7 mouse cellular contexts compared by ENCODE assay signal in the genomic region with DNA sequence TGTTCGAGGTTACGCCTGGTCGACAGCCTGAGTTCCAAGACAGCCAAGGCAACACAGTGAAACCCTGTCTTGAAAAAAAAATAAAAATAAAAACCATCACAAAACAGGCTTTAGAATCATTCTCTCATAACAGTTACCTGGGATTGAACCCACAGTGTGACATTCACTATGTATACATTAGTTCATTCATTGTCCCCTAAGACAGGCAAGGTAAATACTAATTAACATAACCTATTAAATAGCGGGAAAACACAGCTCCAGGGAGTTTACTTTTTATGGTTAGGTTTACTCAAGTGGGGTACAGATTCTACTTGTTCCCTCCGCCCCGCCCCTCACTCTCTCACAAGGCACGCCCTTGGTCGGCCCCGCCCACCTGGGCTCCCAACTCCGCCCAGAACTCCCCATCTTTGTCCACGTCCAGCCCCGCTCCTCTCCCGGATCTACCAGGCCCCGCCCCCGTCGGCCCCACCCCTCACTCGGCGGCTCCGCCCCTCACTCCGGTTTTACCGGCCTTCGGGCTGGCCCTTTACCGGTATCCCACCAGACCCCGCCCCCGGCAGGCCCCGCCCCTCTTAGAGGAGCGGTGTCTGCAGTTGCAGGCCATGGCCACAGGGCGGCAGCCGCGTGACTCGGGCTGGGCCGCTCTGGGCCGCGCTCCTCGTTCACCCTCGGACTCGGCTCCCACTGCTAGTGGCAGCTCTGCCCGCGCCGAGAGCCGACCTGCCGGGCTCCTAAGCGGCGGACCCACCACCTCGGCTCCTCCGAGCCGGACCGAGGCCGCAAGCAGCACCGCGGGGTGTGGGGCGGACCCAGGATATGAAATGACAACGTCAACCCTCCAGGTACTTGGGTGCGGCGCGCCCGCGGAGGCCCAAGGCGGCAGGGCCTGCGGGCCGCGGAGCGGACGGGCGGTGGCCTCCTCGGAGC. TPM values are rescaled to one million over a fixed set of nuclear protein-coding genes. Genes with fewer than 3 reads are reported as not detected.
DNase-seq lines count a peak whose midpoint lies in the region; ATAC-seq and TF ChIP-seq lines count a peak whose summit lies in the region.

A gene (plus strand): TSS at position 573 of the 927 bp plus-strand sequence.

- peak; percentile 94 for TF ChIP-seq CTCF in intestine, postnatal 0 days (IDR thresholded peaks at IDR 0.05; ENCODE audit: low read depth)
- peak; percentile 67 for TF ChIP-seq CTCF in small intestine, adult 2 months (IDR thresholded peaks at IDR 0.05; ENCODE audit: extremely low read depth, insufficient read length, insufficient replicate concordance, low read depth, low read length)

- no peaks in the 10 kb centered on the region for H3K36me3 ChIP-seq in intestine, postnatal 0 days (ENCODE audit: control insufficient read depth, insufficient read depth)
- H3K36me3 ChIP-seq in midbrain, embryonic 12.5 days: no peaks in the 10 kb centered on the region
- H3K36me3 ChIP-seq in small intestine, adult 2 months (ENCODE audit: control insufficient read depth, insufficient read depth, low read length): no peaks in the 10 kb centered on the region

- 4% methylated on average over 64 of the region's 66 CpGs for WGBS in intestine, postnatal 0 days
- WGBS in midbrain, embryonic 12.5 days: 4% methylated on average over 64 of the region's 66 CpGs
- WGBS in small intestine, adult 2 months: 4% methylated on average over 66 of the region's 66 CpGs

- TF ChIP-seq POLR2A in small intestine, adult 2 months (IDR thresholded peaks at IDR 0.05; ENCODE audit: low read depth, low read length): peak; percentile 76; the same call in 1 of the 2 replicates

- intact Hi-C loops in left cerebral cortex, postnatal 4 days (cut with DNase I): no loop called here

- peak within 1 kb of the TSS; percentile 93 for H3K9ac ChIP-seq in intestine, postnatal 0 days (ENCODE audit: low read depth, low read length)
- peak within 1 kb of the TSS; percentile 98 for H3K9ac ChIP-seq in midbrain, embryonic 12.5 days (replicated peaks)

- ATAC-seq in intestine, postnatal 0 days: peak; percentile 92
- peak; percentile 94 for ATAC-seq in midbrain, embryonic 12.5 days (ENCODE audit: low FRiP score, low read depth)

- H3K27me3 ChIP-seq in intestine, postnatal 0 days (replicated peaks; ENCODE audit: control insufficient read depth, insufficient read depth, low read length): no peaks in the 10 kb centered on the region
- no peaks in the 10 kb centered on the region for H3K27me3 ChIP-seq in midbrain, embryonic 12.5 days
- no peaks in the 10 kb centered on the region for H3K27me3 ChIP-seq in small intestine, adult 2 months (ENCODE audit: control insufficient read depth, insufficient read depth, low read length)

- no peaks in the 10 kb centered on the region for H3K9me3 ChIP-seq in intestine, postnatal 0 days (ENCODE audit: control insufficient read depth)
- H3K9me3 ChIP-seq in midbrain, embryonic 12.5 days: no peaks in the 10 kb centered on the region

- peak within 1 kb of the TSS; percentile 91 for H3K4me2 ChIP-seq in intestine, postnatal 0 days (replicated peaks; ENCODE audit: low read depth)
- H3K4me2 ChIP-seq in midbrain, embryonic 12.5 days (replicated peaks): peak within 1 kb of the TSS; percentile 70

- peak; percentile 95 for DNase-seq in adrenal gland, adult 8-10 months
- DNase-seq in embryo, embryonic 9.5 days (ENCODE audit: extremely low spot score): peak; percentile 99
- DNase-seq in gonadal fat pad, adult 2 months (ENCODE audit: low read depth): no peak
- DNase-seq in left cerebral cortex, postnatal 4 days: peak; percentile 97

- peak within 1 kb of the TSS; percentile 87 for H3K27ac ChIP-seq in intestine, postnatal 0 days (ENCODE audit: low read depth, low read length)
- peak within 1 kb of the TSS; percentile 76 for H3K27ac ChIP-seq in midbrain, embryonic 12.5 days (replicated peaks)
- peak within 1 kb of the TSS; percentile 17 for H3K27ac ChIP-seq in small intestine, adult 2 months (ENCODE audit: insufficient read depth, low read depth, low read length)

- H3K4me3 ChIP-seq in intestine, postnatal 0 days (ENCODE audit: low read depth, low read length): peak within 1 kb of the TSS; percentile 97
- H3K4me3 ChIP-seq in midbrain, embryonic 12.5 days: peak within 1 kb of the TSS; percentile 99
- peak within 1 kb of the TSS; percentile 95 for H3K4me3 ChIP-seq in small intestine, adult 2 months (ENCODE audit: low read depth, low read length)

- H3K4me1 ChIP-seq in intestine, postnatal 0 days (replicated peaks; ENCODE audit: control insufficient read depth, insufficient read depth, low read length): 0 out of 2 replicates have a peak, but pooled peaks cover 7% of the 10 kb centered on the region
- H3K4me1 ChIP-seq in midbrain, embryonic 12.5 days: peaks cover 16% of the 10 kb centered on the region
- H3K4me1 ChIP-seq in small intestine, adult 2 months (ENCODE audit: control insufficient read depth, insufficient read depth, insufficient read length, low read length): peaks cover 2% of the 10 kb centered on the region

RNA-seq across cellular contexts. Expression of the gene that starts here (rescaled TPM):
- total RNA-seq in adrenal gland, adult 8-10 months (2022): 100 to 1,000 TPM in 3 of 4 experiments, 10 to 100 TPM in 1; 98.3 to 108 (median 103) TPM
- polyA plus RNA-seq in gonadal fat pad, adult 2 months (2012; rRNA removed): 24.2 and 28.1 TPM in 2 replicates
- polyA plus RNA-seq in intestine, postnatal 0 days (2015; fragmentation: Nextera tagmentation; extraction: Ambion mirVana): 48.8 and 49.1 TPM in 2 replicates
- 100 to 1,000 TPM; 137 to 143 TPM for total RNA-seq in left cerebral cortex, postnatal 4 days (2021)
- 97.4 and 98.1 TPM in 2 replicates for polyA plus RNA-seq in midbrain, embryonic 12.5 days (2016; fragmentation: Nextera tagmentation; extraction: Ambion mirVana)
- 7.2 and 14.9 TPM in 2 replicates for polyA plus RNA-seq in small intestine, adult 2 months (2012; rRNA removed)

Comparison
In these comparisons a context has a peak if more than half of its experiments do, and no peak if none do; other contexts are left out.
1. H3K27ac ChIP-seq: peak in every context shown above with its lines; median percentile 87 in intestine, postnatal 0 days; 76 in midbrain, embryonic 12.5 days; 17 in small intestine, adult 2 months.